Comparison of ENCODE assay signal across 10 mouse cellular contexts in the genomic region with DNA sequence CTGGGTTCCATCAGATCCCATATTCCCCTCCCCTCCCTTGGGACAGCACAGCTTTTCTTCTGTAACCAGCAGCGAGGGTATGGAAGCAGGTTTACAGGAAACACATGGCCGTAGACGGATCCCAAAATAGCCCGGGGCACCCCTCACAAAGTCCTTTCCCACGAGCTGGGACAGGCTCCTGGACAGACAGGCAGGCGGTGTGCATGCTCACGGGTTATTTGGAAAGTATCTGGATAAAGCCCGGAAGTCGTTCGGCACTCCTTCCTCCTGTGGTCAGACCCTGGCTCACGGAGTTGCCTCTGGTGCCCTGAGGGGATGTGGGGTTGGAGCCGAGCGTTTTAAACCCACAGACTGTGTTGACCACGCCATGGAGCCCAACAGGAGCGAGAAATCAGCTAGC. TPM values are rescaled to one million over a fixed set of nuclear protein-coding genes. Genes with fewer than 3 reads are reported as not detected.
DNase-seq lines count a peak whose midpoint lies in the region; ATAC-seq and TF ChIP-seq lines count a peak whose summit lies in the region.
"Had no signal": no experiment of that assay in that cellular context is flagged by ENCODE, and none has a peak within 500 bp of the region (broad histone marks: within the 10 kb centered on the region; RNA-seq: fewer than 3 reads in every experiment).

No protein-coding gene starts in this region.

- TF ChIP-seq CTCF in kidney, adult 2 months (conservative IDR thresholded peaks at IDR 0.05; ENCODE audit: insufficient read depth, insufficient read length, low read depth, low read length) = no peak

- H3K4me2 ChIP-seq in kidney, embryonic 14.5 days (replicated peaks; ENCODE audit: low read depth, low read length) = no peak overlapping the region
- no peak overlapping the region for H3K4me2 ChIP-seq in limb, embryonic 15.5 days
- H3K4me2 ChIP-seq: liver, embryonic 12.5 days had no signal

- no peaks in the 10 kb centered on the region for H3K9me3 ChIP-seq in kidney, embryonic 14.5 days (ENCODE audit: control insufficient read depth, low read length)
- no peaks in the 10 kb centered on the region for H3K9me3 ChIP-seq in limb, embryonic 15.5 days
- H3K9me3 ChIP-seq: liver, embryonic 12.5 days had no signal

- WGBS in kidney, adult 2 months = 53% methylated on average over 15 of the region's 15 CpGs
- WGBS in kidney, embryonic 14.5 days = 60% methylated on average over 15 of the region's 15 CpGs
- 14% methylated on average over 15 of the region's 15 CpGs for WGBS in limb, embryonic 15.5 days

- DNase-seq in kidney, adult 2 months = peak; percentile 70
- peak; percentile 51 for DNase-seq in forelimb bud, embryonic 11.5 days (ENCODE audit: low read depth, low spot score)
- peak; percentile 32 to 41 for DNase-seq in heart, postnatal 14 days
- DNase-seq in testis, postnatal 10 days (ENCODE audit: low spot score) = no peak
- no peak for DNase-seq in right cerebral cortex, postnatal 25 days
- no peak for DNase-seq in embryo, embryonic 9.5 days (ENCODE audit: extremely low spot score)

- no peak overlapping the region for H3K4me3 ChIP-seq in kidney, adult 2 months (ENCODE audit: insufficient read depth, low read depth, low read length)
- H3K4me3 ChIP-seq in kidney, embryonic 14.5 days (ENCODE audit: low read length) = no peak overlapping the region
- H3K4me3 ChIP-seq in limb, embryonic 15.5 days = no peak overlapping the region
- H3K4me3 ChIP-seq: liver, embryonic 12.5 days; myocyte had no signal

- intact Hi-C loops in heart, postnatal 14 days (cut with DNase I) = no loop called here

- no peak for TF ChIP-seq POLR2A in kidney, adult 2 months (IDR thresholded peaks at IDR 0.05; ENCODE audit: low read depth, low read length)

- no peaks in the 10 kb centered on the region for H3K27me3 ChIP-seq in kidney, adult 2 months (replicated peaks; ENCODE audit: control insufficient read depth, insufficient read depth, low read length)
- H3K27me3 ChIP-seq in kidney, embryonic 14.5 days (ENCODE audit: control insufficient read depth, insufficient read depth, low read length) = no peaks in the 10 kb centered on the region
- H3K27me3 ChIP-seq in limb, embryonic 15.5 days = no peaks in the 10 kb centered on the region

- H3K36me3 ChIP-seq in kidney, adult 2 months (ENCODE audit: control insufficient read depth, insufficient read depth, low read length) = no peaks in the 10 kb centered on the region
- peaks cover 52% of the 10 kb centered on the region for H3K36me3 ChIP-seq in kidney, embryonic 14.5 days (ENCODE audit: control insufficient read depth, insufficient read depth, low read length)
- peaks cover 34% of the 10 kb centered on the region for H3K36me3 ChIP-seq in limb, embryonic 15.5 days

- no peaks in the 10 kb centered on the region for H3K4me1 ChIP-seq in kidney, adult 2 months (ENCODE audit: control insufficient read depth, insufficient read depth, low read length)
- no peaks in the 10 kb centered on the region for H3K4me1 ChIP-seq in kidney, embryonic 14.5 days (ENCODE audit: control insufficient read depth, insufficient read depth, low read length)
- H3K4me1 ChIP-seq in limb, embryonic 15.5 days = peaks cover 50% of the 10 kb centered on the region
- H3K4me1 ChIP-seq: liver, embryonic 12.5 days had no signal

- no peak overlapping the region; the same call in 1 of the 2 replicates for H3K27ac ChIP-seq in kidney, adult 2 months (ENCODE audit: insufficient read depth, low read depth, low read length)
- no peak overlapping the region for H3K27ac ChIP-seq in kidney, embryonic 14.5 days (ENCODE audit: low read depth, low read length)
- H3K27ac ChIP-seq in limb, embryonic 15.5 days = peak overlapping the region; percentile 75
- H3K27ac ChIP-seq: liver, embryonic 12.5 days had no signal

- no peak for ATAC-seq in kidney, embryonic 14.5 days (ENCODE audit: low FRiP score, low TSS enrichment)
- no peak for ATAC-seq in limb, embryonic 15.5 days (ENCODE audit: insufficient number of reproducible peaks, low FRiP score, low TSS enrichment, low read depth)
- ATAC-seq: liver, embryonic 12.5 days had no signal

- H3K9ac ChIP-seq in kidney, embryonic 14.5 days (ENCODE audit: low read depth, low read length) = no peak overlapping the region
- H3K9ac ChIP-seq in limb, embryonic 15.5 days = no peak overlapping the region
- H3K9ac ChIP-seq: liver, embryonic 12.5 days had no signal

RNA-seq across cellular contexts. Expression of a gene that starts 24.6 kb away (rescaled TPM):
- 8.1 and 9.6 TPM in 2 replicates for polyA plus RNA-seq in kidney, adult 2 months (2012; rRNA removed)
- polyA plus RNA-seq in kidney, embryonic 14.5 days (2014; fragmentation: Nextera tagmentation; extraction: Ambion mirVana) = 3.7 and 3.9 TPM in 2 replicates
- 1 to 10 TPM; 8.0 to 8.9 TPM for total RNA-seq in heart, postnatal 14 days (2021)
- 6.2 and 6.5 TPM in 2 replicates for polyA plus RNA-seq in limb, embryonic 15.5 days (2015; fragmentation: Nextera tagmentation; extraction: Ambion mirVana)

RNA-seq across cellular contexts. Expression of a gene that starts 42.4 kb away (rescaled TPM):
- polyA plus RNA-seq in kidney, adult 2 months (2012; rRNA removed) = 1.8 and 2.0 TPM in 2 replicates
- 1.9 and 2.5 TPM in 2 replicates for polyA plus RNA-seq in kidney, embryonic 14.5 days (2014; fragmentation: Nextera tagmentation; extraction: Ambion mirVana)
- total RNA-seq in heart, postnatal 14 days (2021) = under 1 TPM; 0.15 to 0.65 TPM
- polyA plus RNA-seq in limb, embryonic 15.5 days (2015; fragmentation: Nextera tagmentation; extraction: Ambion mirVana) = 1.6 and 1.9 TPM in 2 replicates

Comparison
In these comparisons a context has a peak if more than half of its experiments do, and no peak if none do; other contexts are left out.
1. DNase-seq: peak in kidney, adult 2 months (single experiment), forelimb bud, embryonic 11.5 days (single experiment) and heart, postnatal 14 days (2 of 2); none in testis, postnatal 10 days (single experiment), right cerebral cortex, postnatal 25 days (single experiment) and embryo, embryonic 9.5 days (single experiment).